Mouse (Mus musculus): ENCODE data around the gene Ccdc85c. TPM values are rescaled to one million over a fixed set of nuclear protein-coding genes. Genes with fewer than 3 reads are reported as not detected.

Ccdc85c gene
- 1.3 TPM in 1 of 2 replicates, not detected in the other for total RNA-seq (2014; fragmentation: Nextera tagmentation)
- 0.42 and 1.3 TPM in 2 replicates for total RNA-seq (2017)

GRCm38 (mm10) chr12:108274661-108275507, at the start of gene Ccdc85c:
Gene Ccdc85c (minus strand): TSS chr12:108275425.
- ATAC-seq (replicated peaks; ENCODE audit: low FRiP score, low TSS enrichment, poor library complexity, severe bottlenecking), result no peak

GRCm38 (mm10) chr12:108320096-108320495, 44.9 kb upstream of the Ccdc85c start:
- ATAC-seq (replicated peaks; ENCODE audit: low FRiP score, low TSS enrichment, poor library complexity, severe bottlenecking), result no peak

GRCm38 (mm10) chr12:108318499-108318898, 43.3 kb upstream of the Ccdc85c start:
- ATAC-seq (replicated peaks; ENCODE audit: low FRiP score, low TSS enrichment, poor library complexity, severe bottlenecking), result no peak

DNA sequence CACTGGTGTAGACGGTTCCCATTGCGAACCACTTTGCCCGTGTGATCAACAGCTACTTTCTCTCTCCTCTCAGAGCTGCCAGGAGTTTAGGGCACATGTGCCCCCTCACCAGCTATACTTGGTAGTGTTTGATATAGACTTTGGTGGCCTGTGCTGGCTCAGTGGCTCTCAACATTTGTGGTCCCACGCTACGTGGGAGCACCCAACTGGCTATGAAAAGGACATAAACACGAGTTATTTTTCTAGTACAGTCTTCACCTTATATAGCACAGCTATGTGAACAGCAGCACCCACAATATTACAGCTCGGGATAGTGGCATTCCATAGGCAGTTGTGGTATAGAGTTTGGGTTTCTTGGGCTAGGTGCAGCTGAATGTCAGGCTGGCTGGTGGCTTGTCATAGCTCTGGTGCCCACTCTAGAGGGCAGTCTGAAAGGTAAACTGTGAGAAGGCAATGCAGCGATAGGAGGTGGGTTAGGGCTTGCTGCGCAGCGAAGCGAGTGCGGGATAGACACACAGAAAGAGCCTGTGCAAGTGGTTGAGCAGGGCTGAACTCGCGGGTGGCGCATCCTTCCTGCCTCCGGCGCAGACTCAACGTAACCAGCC, 42.7 kb upstream of the Ccdc85c start:
- ATAC-seq (replicated peaks; ENCODE audit: low FRiP score, low TSS enrichment, poor library complexity, severe bottlenecking), result no peak

GRCm38 (mm10) chr12:108317201-108317738, 42.0 kb upstream of the Ccdc85c start:
- no peak; the same call in 1 of the 2 replicates for ATAC-seq (replicated peaks; ENCODE audit: low FRiP score, low TSS enrichment, poor library complexity, severe bottlenecking)

DNA sequence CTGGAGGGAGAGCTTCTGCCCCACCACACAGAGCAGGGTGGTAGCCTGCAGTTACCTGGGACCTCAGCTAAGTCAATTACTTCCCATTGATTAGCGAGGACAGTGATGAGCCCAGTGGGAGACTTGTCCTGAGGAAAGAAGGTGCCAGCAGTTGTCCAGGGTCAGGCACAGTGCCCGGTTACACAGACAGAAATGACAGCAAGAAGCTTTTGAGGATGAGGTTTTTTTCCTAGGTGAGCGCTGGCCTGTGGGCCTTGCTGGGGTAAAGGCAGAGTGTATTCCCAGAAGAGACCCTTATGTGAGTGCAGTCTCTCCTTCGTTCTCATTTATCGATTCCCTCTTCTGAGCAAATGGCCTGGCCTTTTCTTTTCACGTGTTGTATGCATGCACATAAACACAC, 41.4 kb upstream of the Ccdc85c start:
- no peak for ATAC-seq (replicated peaks; ENCODE audit: low FRiP score, low TSS enrichment, poor library complexity, severe bottlenecking)

DNA sequence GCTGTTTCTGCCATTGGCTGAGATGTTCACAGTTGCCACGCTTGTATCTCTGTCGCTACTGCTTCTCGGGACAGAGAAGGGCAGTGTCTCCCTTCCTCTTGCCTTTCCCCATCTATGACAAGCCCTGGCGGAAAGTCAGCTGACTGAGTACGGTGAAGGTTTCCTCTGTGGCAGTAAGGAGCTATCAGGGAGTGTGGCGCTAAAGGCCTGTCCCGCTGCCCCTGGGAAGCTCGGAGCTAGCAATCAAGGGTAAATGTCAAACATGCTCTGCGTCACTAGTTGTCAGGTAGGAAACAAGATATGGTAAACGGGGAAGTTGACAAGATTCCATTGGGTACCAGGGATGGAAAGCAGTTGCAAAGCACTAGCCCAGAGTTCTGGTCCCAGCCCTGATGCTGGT, 40.6 kb upstream of the Ccdc85c start:
- no peak for ATAC-seq (replicated peaks; ENCODE audit: low FRiP score, low TSS enrichment, poor library complexity, severe bottlenecking)

GRCm38 (mm10) chr12:108313244-108313772, 38.1 kb upstream of the Ccdc85c start:
- no peak for ATAC-seq (replicated peaks; ENCODE audit: low FRiP score, low TSS enrichment, poor library complexity, severe bottlenecking)

DNA sequence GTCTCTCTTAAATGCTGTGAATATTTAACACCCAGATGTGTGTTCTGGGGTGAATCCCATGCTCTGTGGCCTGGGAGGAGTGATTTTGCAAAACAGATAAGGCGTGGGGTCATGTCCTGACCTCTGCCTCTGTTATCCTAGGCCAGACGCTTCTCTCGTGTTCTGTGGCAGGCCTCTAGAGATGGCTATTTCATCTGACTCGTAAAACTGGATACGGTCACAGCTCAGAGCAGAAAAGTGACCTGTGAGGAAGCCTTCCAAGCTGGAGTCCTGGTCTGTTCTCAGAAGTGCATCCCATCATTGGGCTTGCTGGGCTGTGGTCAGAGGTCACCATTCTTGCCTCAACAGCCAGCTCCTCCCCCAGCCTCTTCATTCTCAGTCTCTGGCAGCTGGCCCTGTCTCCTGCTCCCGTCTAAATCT, 37.2 kb upstream of the Ccdc85c start:
- no peak for ATAC-seq (replicated peaks; ENCODE audit: low FRiP score, low TSS enrichment, poor library complexity, severe bottlenecking)

- no peak for ATAC-seq (replicated peaks; ENCODE audit: low FRiP score, low TSS enrichment, poor library complexity, severe bottlenecking)
Measured at GRCm38 (mm10) chr12:108311741-108312290, 36.6 kb upstream of the Ccdc85c start.

DNA sequence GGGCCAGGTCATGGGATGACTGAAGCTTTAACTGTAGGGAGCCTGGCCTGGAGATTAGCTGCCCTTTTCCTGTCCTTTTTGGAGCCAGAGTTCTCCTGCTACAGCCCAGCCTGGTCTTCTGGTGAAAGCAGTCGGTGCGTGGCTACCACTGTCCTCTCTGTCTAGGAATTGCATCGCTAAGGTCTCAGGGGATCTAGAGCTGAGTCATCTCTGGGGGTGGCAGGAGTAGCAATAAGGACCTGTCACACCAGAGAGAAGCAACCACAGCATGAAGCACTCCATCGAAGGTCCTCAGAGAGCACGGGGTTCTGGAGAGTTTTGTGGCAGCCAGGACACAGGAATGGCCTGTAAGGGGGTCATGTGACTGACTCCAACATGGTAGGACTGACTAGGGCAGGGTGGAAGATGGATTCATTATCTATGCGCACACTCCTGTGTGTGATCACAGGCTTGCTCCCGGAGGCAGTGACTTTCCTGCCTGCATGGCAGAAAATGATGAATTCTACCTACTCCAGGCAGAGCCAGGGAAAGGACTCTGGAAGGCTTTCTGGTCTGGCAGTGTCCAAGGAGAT, 35.3 kb upstream of the Ccdc85c start:
- ATAC-seq (replicated peaks; ENCODE audit: low FRiP score, low TSS enrichment, poor library complexity, severe bottlenecking), result no peak

DNA sequence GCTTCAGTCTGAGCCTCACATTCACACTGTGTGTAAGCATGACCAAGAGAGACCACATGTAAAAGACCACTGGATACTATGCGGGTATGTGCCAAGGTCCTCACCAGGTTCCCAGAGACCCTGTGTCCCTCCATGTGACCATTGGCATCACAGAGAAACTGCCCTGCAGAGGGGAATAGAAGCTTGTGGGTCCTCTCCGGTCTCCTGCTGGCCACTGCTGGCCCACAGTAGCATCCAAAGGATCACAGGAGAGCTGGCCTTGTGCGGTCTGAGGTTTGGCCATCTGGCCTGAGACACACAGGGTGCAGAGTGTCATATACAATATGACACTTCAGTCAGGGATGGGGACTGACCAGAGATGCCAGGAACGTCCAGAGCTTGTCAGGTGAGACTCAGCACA, 34.8 kb upstream of the Ccdc85c start:
- no peak for ATAC-seq (replicated peaks; ENCODE audit: low FRiP score, low TSS enrichment, poor library complexity, severe bottlenecking)

GRCm38 (mm10) chr12:108309116-108309794, 34.0 kb upstream of the Ccdc85c start:
- no peak for ATAC-seq (replicated peaks; ENCODE audit: low FRiP score, low TSS enrichment, poor library complexity, severe bottlenecking)

- no peak for ATAC-seq (replicated peaks; ENCODE audit: low FRiP score, low TSS enrichment, poor library complexity, severe bottlenecking)
Measured at GRCm38 (mm10) chr12:108308363-108308856, 33.2 kb upstream of the Ccdc85c start.

DNA sequence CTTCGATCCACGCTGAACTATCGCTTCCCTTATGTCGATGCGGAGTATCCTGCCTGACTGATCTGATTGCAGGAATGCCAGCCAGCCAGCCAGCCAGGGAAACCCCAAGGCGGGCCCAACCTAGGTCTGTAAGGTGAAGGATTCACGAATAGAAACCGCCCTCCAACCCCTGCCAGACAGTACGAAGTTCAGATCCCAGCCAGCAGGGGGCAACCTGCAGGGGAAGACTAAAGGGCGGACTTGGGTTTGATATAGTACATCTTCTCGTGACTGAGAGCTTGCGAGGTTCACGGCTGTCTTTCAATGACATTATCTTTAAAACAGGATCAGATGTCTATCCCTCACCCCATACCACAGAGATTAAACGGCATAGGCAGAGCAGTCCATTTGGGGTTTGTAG, 32.3 kb upstream of the Ccdc85c start:
- ATAC-seq (replicated peaks; ENCODE audit: low FRiP score, low TSS enrichment, poor library complexity, severe bottlenecking), result peak; percentile 74; the same call in 1 of the 2 replicates

DNA sequence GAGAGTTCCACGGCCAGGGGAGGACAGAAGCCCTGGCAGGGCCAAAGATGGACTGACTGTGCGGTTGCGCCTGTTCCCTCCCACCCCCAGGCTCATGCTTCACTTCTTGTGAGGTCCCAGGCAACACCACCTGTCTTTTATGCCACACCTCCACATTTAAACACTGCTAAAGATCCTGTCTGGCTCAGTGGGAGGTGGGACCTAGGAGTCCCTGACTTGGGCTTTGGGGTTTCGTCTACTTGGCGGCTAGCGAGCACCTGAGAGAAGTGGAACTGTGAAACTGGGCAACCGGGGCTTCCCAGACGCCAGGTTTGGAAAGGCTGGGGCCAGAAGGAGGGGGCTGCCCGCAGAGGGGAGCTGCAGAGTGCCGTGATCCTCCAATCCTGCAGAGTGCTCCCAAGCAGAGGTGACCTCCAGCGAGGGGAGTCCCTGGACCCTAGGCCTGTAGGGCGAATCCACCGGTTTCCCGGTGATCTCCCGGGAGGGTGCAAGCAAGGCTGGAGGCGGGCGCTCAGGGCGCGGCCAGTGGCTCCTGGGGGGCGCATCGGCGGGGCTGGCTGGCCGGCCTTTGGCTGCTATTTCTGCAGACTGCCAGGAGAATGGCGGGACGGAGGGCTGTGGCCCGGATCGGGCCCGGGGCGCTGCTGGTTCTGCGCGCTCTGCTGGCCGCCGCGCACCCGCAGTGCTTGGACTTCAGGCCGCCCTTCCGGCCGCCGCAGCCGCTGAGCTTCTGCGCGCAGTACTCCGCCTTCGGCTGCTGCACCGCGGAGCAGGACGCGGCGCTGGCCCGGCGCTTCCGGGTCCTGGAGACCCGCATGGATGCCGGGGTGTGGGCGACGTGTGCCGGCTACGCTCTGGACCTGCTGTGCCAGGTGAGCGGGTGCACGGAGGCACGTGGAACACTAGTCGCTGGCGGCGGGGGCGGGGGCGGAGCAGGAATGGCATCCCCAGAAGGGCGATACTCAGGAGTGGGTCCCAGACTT, 30.9 kb upstream of the Ccdc85c start, which contains the start of gene Hhipl1:
Gene Hhipl1, plus strand, starts transcription at position 459 of the 983 bp plus-strand sequence.
- no peak for ATAC-seq (replicated peaks; ENCODE audit: low FRiP score, low TSS enrichment, poor library complexity, severe bottlenecking)

DNA sequence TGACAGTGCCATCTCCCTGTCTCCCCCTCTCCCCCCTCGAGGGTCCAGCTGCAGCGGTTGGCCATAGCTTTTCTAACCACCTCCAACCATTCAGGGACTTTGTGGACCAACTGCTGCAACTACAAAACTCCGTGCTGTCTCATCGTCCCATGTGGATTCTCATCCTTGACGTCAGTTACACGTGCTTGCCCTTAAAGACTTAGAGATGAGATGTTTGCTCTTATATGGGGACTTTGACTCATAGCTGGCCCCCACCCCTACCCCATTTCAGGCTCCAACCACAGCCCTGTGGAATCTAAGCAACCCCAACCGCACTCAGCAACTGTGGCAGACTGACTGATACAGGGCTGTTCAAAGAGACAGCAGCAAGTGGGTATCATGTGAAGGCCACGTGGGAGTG, 29.9 kb upstream of the Ccdc85c start:
- no peak for ATAC-seq (replicated peaks; ENCODE audit: low FRiP score, low TSS enrichment, poor library complexity, severe bottlenecking)

All from megakaryocyte-erythroid progenitor cell, adult 5-6 weeks (primary cell).